Mouse (Mus musculus): Measurements from ENCODE around the gene Hexb.
A peak's percentile ranks its signal among the peaks of the same experiment; 100 is the strongest.
"Not testable (repeated sequence)": the region's sequence is repeated elsewhere in the genome, so short reads cannot be mapped to it uniquely, and the experiment has no call there.

The Hexb gene

GRCm38 (mm10) chr13:97182821-97183220 lies 15.3 kb downstream of the Hexb start:
- ATAC-seq (ENCODE audit: low TSS enrichment) = no peak

DNA sequence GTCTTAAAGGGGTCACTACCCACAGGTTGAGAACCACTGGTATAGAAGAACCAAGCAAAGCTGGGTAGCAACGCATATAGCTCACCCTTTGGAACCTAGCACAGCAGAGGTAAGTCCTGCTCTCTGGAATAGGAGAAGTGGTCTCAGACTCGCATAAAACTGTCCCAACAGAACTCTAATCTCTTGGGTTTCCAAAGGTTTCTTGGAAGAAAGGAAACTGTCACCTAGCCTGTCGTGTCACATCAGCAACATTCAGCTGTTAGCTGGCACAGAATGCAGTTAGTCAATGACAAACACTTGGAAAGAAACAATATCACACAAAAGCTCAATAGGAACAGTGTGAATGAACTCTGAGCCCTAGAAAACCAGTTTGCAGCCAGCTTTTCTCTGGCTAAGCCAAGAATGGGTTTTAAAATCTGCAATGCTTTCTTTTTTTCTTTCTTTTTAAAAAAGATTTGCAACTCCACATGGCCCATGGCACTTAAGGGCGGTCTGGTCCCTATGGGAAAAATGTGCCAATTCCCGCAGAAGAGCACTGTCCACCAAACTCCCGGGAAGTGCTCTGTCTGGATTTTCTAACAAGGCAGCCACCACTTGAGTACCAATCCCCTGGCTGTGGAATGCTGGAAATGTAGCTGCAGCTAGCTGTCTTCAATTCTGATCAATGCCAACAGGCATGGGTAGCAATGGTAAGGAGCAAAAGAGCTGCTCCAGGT lies 17.9 kb downstream of the Hexb start:
- 0 out of 2 replicates have a peak, but pooled peaks have one; percentile 3 for ATAC-seq (ENCODE audit: low TSS enrichment)

- no peak for ATAC-seq (ENCODE audit: low TSS enrichment)
These were observed 19.2 kb downstream of the Hexb start for GRCm38 (mm10) chr13:97178943-97179342.

DNA sequence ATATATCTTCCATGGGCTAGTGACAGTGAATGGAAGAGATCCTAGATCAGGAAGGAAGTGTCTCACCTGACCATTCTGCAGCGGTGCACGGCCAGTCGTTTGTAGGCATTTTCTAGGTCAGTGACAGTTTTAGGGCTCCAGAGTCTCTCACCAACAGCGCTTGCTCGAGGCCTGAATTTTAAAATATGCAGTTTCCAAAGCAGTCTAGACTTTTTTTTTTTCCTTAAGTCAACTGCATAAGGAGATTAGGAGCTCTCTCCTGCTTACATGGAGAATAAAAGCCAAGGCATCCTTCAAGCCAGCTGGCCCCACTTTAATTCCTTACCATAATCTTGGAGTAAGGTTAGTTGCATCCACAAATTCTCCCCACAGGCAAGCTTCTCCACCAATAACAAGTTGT lies 21.4 kb downstream of the Hexb start:
- peak; percentile 62 for ATAC-seq (ENCODE audit: low TSS enrichment)

GRCm38 (mm10) chr13:97175520-97176264 lies 22.5 kb downstream of the Hexb start:
- ATAC-seq (ENCODE audit: low TSS enrichment) = no peak

DNA sequence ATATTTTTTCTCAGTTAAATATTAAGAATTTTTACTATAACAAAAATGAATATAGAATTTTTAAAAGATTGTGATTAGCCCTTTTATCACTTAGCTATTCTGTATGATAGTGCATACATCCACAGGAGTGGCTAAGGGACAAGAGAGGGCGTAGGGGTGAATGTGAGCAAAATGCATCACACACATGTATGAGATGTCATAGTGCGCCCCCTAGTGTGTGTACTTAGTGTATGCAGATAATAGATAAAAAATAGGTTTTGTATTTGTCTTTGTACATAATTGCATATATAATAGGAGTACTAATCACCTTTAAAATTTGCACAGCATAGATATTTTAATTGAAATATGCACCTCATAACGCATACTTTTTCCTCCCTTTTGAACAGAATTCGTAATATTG lies 52.3 kb downstream of the Hexb start:
- no peak for ATAC-seq (ENCODE audit: low TSS enrichment)

- ATAC-seq (ENCODE audit: low TSS enrichment) = no peak
These were observed 55.8 kb downstream of the Hexb start for GRCm38 (mm10) chr13:97142321-97142720.

GRCm38 (mm10) chr13:97138404-97138931 lies 59.7 kb downstream of the Hexb start:
- ATAC-seq (ENCODE audit: low TSS enrichment) = not testable (repeated sequence)

GRCm38 (mm10) chr13:97137466-97138400 lies 60.4 kb downstream of the Hexb start, which contains the start of the genes Gfm2 and Nsa2:
TSS of gene Gfm2 (plus strand) at chr13:97137937.
TSS of gene Nsa2 (minus strand) at chr13:97137937.
- ATAC-seq (ENCODE audit: low TSS enrichment) = peak; percentile 99

GRCm38 (mm10) chr13:97130413-97130812 lies 67.7 kb downstream of the Hexb start:
- not testable (repeated sequence) for ATAC-seq (ENCODE audit: low TSS enrichment)

DNA sequence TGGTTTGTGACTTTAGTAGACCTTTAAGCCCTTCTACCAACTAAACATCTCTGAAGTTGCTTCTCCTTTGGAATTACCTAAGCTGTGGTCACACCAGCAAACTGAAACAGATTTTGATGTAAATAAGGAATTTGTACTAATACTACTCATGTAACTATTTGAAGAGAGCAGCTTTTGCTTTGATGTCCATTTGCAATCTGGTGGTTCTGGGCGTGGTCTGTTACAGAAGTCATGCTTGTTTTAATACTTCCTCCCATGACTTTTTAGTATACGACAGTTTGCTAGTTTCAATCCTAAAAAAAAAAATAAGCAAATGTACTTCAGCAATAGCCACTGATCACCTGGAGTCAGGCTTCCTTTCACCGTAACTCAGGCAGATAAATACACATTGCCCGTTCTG lies 68.5 kb downstream of the Hexb start:
- not testable (repeated sequence) for ATAC-seq (ENCODE audit: low TSS enrichment)

Measured in frontal cortex, adult (tissue).